Mouse (Mus musculus) liver, adult (tissue): ENCODE results near the gene 4932438A13Rik.

Experiments
- GATA4 ChIP-seq: IDR thresholded peaks from 2 replicates; pipeline ENCODE4 v1.6.1; 2014; ENCODE audit warnings: mild to moderate bottlenecking, low read length; ENCODE audit not compliant: insufficient replicate concordance

Gene 4932438A13Rik

GRCm38 (mm10) chr3:36863427-36863826 lies 523 bp downstream of the 4932438A13Rik start:
- no peak for TF ChIP-seq GATA4

- no peak for TF ChIP-seq GATA4
Observed at GRCm38 (mm10) chr3:36863881-36864280, 977 bp downstream of the 4932438A13Rik start.

- 0 out of 2 replicates have a peak, but pooled peaks have one; percentile 11 for TF ChIP-seq GATA4
Observed at GRCm38 (mm10) chr3:36864466-36864865, 1.6 kb downstream of the 4932438A13Rik start.

GRCm38 (mm10) chr3:36905372-36905771 lies 42.5 kb downstream of the 4932438A13Rik start:
- TF ChIP-seq GATA4 = no peak

- no peak for TF ChIP-seq GATA4
Observed at GRCm38 (mm10) chr3:36917832-36918231, 54.9 kb downstream of the 4932438A13Rik start.

- TF ChIP-seq GATA4 = no peak
Observed at GRCm38 (mm10) chr3:36918322-36918721, 55.4 kb downstream of the 4932438A13Rik start.

- TF ChIP-seq GATA4 = no peak
Observed at GRCm38 (mm10) chr3:36941572-36941971, 78.7 kb downstream of the 4932438A13Rik start.

GRCm38 (mm10) chr3:36942108-36942507 lies 79.2 kb downstream of the 4932438A13Rik start:
- TF ChIP-seq GATA4 = 0 out of 2 replicates have a peak, but pooled peaks have one; percentile 27

GRCm38 (mm10) chr3:36943706-36944105 lies 80.8 kb downstream of the 4932438A13Rik start:
- no peak for TF ChIP-seq GATA4

GRCm38 (mm10) chr3:37037979-37038378 lies 175.1 kb downstream of the 4932438A13Rik start:
- no peak for TF ChIP-seq GATA4

- TF ChIP-seq GATA4 = no peak
Observed at GRCm38 (mm10) chr3:37039811-37040210, 176.9 kb downstream of the 4932438A13Rik start.

GRCm38 (mm10) chr3:37051491-37051890 lies 188.6 kb downstream of the 4932438A13Rik start:
- no peak for TF ChIP-seq GATA4

- no peak for TF ChIP-seq GATA4
Observed at GRCm38 (mm10) chr3:37063406-37063805, 200.5 kb downstream of the 4932438A13Rik start, which contains the start of gene Adad1. Adad1 (plus strand) TSS chr3:37063527.

GRCm38 (mm10) chr3:37073211-37073610 lies 210.3 kb downstream of the 4932438A13Rik start:
- TF ChIP-seq GATA4 = no peak

GRCm38 (mm10) chr3:37084860-37085259 lies 222.0 kb downstream of the 4932438A13Rik start:
- no peak for TF ChIP-seq GATA4

- no peak for TF ChIP-seq GATA4
Observed at GRCm38 (mm10) chr3:37090721-37091120, 227.8 kb downstream of the 4932438A13Rik start.
